Mouse (Mus musculus) thymus, adult 2 months (tissue): ENCODE results near the gene 9630041A04Rik. TPM values are rescaled to one million over a fixed set of nuclear protein-coding genes. Genes with fewer than 3 reads are reported as not detected.

ENCODE experiments used
- DNase-seq: peaks from one replicate; pipeline ENCODE4 v3.0.0; 2021
- H3K27ac ChIP-seq: fragments of 200-500 bp; 2 replicates; pipeline ENCODE4 v1.5.1; 2012; ENCODE audit warnings: low read length, control low read depth; ENCODE audit not compliant: control insufficient read depth, insufficient read depth
- H3K27me3 ChIP-seq: fragments of 200-500 bp; 2 replicates; pipeline ENCODE4 v1.6.1; 2012; ENCODE audit warnings: mild to moderate bottlenecking, low read length, moderate library complexity, mixed read lengths; ENCODE audit not compliant: control insufficient read depth, insufficient read depth
- H3K36me3 ChIP-seq: fragments of 200-500 bp; 2 replicates; pipeline ENCODE4 v1.6.1; 2012; ENCODE audit warnings: mild to moderate bottlenecking, low read length, moderate library complexity; ENCODE audit not compliant: control insufficient read depth, insufficient read depth
- H3K4me1 ChIP-seq: fragments of 200-500 bp; replicated peaks from 2 replicates; pipeline ENCODE4 v1.6.1; 2012; ENCODE audit warnings: low read length; ENCODE audit not compliant: control insufficient read depth, insufficient read depth
- H3K4me3 ChIP-seq: fragments of 200-500 bp; 2 replicates; pipeline ENCODE4 v1.5.1; 2012; ENCODE audit warnings: mild to moderate bottlenecking, low read length, control low read depth, moderate library complexity; ENCODE audit not compliant: control insufficient read depth, insufficient read depth
- CTCF ChIP-seq: fragments of 200-500 bp; IDR thresholded peaks from 2 replicates; pipeline ENCODE4 v1.5.1; 2012; ENCODE audit warnings: mild to moderate bottlenecking, control low read depth, low read length, moderate library complexity, borderline replicate concordance; ENCODE audit not compliant: control insufficient read depth, poor library complexity, insufficient read depth; ENCODE audit errors: extremely low read depth
- POLR2A ChIP-seq: fragments of 200-500 bp; IDR thresholded peaks from 2 replicates; pipeline ENCODE4 v1.6.1; 2012; ENCODE audit warnings: mild to moderate bottlenecking, low read length, control low read depth, moderate library complexity; ENCODE audit not compliant: control insufficient read depth, poor library complexity, insufficient read depth; ENCODE audit errors: extremely low read depth
- WGBS: fragments of 180-500 bp; shearing (Covaris S2); methylation state at CpG from one replicate; pipeline ENCODE4 v1.1.7; 2018; 5-methylcytosine and 5-hydroxymethylcytosine counted together
- polyA plus RNA-seq: library from polyadenylated mRNA; depleted of rRNA; stranded (reverse); fragments of >200 nt; gene quantifications from 2 replicates; pipeline ENCODE4 v1.2.3, GENCODE M21; 2012

9630041A04Rik gene
- polyA plus RNA-seq, 1 experiment, result not detected

DNA sequence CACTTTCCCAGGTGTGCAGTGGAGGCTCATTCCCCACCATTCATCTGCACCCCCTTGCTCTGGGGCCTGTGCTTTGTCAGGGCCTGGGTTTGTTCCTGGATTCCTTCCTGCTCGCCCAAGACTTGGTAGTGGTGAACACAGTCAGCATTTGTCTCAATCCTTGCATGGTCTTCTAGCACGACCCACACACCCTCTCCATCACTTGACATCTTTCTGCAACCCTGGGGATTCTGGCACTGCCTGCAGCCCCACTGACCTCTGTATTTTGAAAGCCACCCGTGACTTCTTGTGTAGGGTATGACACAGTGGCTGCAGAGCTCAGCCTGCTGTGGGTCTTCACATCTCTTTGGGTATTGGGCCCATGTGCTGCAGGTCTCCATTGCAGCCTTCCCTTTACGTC, 57.1 kb downstream of the 9630041A04Rik start:
- Histone ChIP-seq H3K4me3 (no peak overlapping the region), H3K27ac (no peak overlapping the region), H3K36me3 (no peaks in the 10 kb centered on the region), H3K27me3 (no peaks in the 10 kb centered on the region), H3K4me1 (no peaks in the 10 kb centered on the region)
- 88% methylated on average over 4 of the region's 4 CpGs for WGBS
- TF ChIP-seq CTCF, result no peak
- TF ChIP-seq POLR2A, result no peak
- DNase-seq, result no peak

DNA sequence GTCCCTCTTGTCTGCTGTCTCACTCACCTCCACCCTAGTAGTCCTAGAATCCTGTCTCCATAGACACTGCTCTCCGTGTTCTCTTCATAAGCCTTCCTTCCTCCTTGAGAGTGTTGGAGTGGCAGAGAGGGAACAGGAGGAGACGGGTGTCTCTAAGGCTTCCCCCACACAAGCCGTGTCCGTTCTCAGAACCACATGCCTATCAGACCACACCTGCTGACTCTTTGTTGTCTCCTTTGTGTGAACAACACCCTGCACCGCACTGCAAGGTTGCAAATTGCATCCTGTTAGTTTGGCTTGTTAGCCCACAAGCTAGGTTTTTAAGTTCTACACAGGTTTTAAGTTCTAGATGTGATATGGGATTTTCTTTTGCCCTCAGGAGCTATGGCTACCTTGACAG, 57.7 kb downstream of the 9630041A04Rik start:
- TF ChIP-seq CTCF (no peak), POLR2A (no peak)
- WGBS, result 89% methylated on average over 5 of the region's 5 CpGs
- no peaks in the 10 kb centered on the region for H3K27me3 ChIP-seq

DNA sequence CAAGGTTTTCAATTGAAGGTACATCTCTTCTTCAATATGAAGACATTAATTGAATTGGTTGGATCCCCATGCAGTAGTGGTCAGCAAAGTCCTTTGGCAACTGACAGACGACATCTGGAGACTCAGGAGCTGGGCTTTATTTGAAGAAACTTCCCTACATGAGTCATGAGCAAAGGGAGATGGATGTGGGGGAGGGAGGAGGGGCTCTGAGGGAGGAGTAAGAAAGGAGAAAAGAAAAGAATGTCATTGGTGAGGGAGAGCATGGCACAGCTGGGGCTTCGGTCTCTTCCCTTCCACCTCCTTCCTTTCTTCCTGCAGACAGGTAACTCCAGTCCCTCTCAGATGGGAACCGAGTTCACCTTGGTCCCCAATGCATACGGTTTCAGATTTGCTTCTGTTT, 61.2 kb downstream of the 9630041A04Rik start:
- no peak overlapping the region for H3K27ac ChIP-seq
- no peak overlapping the region for H3K4me3 ChIP-seq
- TF ChIP-seq CTCF, result no peak
- TF ChIP-seq POLR2A, result no peak
- no peak for DNase-seq
- 81% methylated on average over 4 of the region's 4 CpGs for WGBS
- H3K4me1 ChIP-seq, result no peaks in the 10 kb centered on the region
- H3K27me3 ChIP-seq, result no peaks in the 10 kb centered on the region
- H3K36me3 ChIP-seq, result no peaks in the 10 kb centered on the region

More for the DNA sequence above, 57.7 kb downstream of the 9630041A04Rik start:
- H3K4me1 ChIP-seq, result no peaks in the 10 kb centered on the region
- H3K4me3 ChIP-seq, result no peak overlapping the region
- no peak overlapping the region for H3K27ac ChIP-seq
- DNase-seq, result no peak
- no peaks in the 10 kb centered on the region for H3K36me3 ChIP-seq

DNA sequence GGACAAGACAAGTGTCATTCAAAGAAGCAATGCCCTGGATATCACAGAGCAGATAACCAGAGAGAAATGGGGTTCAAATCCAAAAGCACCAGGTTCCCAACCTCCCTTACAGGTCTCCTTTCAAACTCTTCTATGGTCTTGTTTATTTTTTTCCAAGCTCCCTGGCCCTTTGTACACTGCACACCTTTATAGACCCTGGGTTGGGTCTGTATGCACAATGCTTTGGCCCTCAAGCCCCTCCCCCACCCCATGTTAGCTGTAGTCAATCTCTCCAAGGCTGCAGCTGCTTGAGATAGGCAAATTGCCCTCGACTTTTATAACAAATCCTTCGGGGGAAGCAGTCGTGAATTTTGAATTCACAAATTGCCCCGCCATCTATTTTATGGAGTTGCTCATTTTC, 63.2 kb downstream of the 9630041A04Rik start:
- no peak overlapping the region for H3K27ac ChIP-seq
- no peaks in the 10 kb centered on the region for H3K36me3 ChIP-seq
- TF ChIP-seq CTCF (no peak), POLR2A (no peak)
- 77% methylated on average over 4 of the region's 4 CpGs for WGBS
- H3K27me3 ChIP-seq, result no peaks in the 10 kb centered on the region
- no peaks in the 10 kb centered on the region for H3K4me1 ChIP-seq
- H3K4me3 ChIP-seq, result no peak overlapping the region
- no peak for DNase-seq

DNA sequence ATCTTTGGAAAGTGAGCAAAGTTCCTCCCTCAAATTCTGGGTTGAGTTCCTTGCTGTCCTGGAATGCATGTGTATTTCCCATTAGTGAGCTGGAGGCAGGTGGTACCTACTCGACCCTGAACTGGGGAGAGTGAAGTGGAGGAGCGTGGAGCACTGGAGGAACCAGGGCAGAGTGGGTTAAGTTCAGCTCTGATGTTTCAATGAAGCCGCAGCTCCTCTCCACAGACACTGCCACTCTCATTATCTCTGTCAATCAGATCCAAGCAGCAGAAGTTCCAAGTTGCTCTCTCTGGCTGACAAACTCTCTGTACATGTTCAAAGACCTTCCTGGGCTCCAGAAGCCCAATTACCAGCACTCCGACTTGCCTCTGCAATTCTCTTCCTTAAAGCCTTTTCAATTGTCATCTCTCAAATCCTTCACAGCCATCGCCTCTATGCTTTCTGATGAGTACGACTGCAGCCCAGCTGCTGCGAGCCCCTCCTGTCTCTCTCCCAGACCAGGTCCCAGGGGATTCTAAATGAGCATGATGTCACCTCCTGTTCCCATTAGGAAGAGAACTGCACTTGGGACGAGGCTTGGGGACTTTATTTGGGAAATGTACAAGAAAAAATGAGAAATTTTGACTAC, 72.4 kb downstream of the 9630041A04Rik start:
- no peak for DNase-seq
- Histone ChIP-seq H3K4me3 (no peak overlapping the region), H3K36me3 (no peaks in the 10 kb centered on the region), H3K27ac (no peak overlapping the region), H3K4me1 (no peaks in the 10 kb centered on the region), H3K27me3 (no peaks in the 10 kb centered on the region)
- TF ChIP-seq CTCF (no peak), POLR2A (no peak)
- WGBS, result 78% methylated on average over 8 of the region's 8 CpGs

DNA sequence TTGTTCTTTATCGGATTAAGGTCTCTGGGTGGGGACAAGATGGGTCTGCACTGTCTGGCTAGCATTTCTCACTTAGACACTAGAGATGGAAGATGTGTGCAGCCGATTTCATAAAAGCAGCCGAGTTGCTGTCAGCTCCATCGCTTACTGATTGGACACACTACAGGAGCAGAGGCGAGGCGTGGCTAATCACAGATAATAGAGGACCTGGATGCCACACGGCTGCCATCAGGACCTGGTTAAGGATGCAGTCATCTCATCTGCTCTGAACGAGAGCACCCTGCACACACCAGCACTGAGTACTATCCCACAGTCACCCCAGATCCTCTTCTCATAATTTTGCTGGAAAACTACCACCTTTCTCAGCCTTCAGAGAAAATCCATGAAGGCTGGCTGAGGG, 73.2 kb downstream of the 9630041A04Rik start:
- DNase-seq, result no peak
- no peak overlapping the region for H3K27ac ChIP-seq
- H3K27me3 ChIP-seq, result no peaks in the 10 kb centered on the region
- 90% methylated on average over 8 of the region's 8 CpGs for WGBS
- TF ChIP-seq POLR2A (no peak), CTCF (no peak)
- no peaks in the 10 kb centered on the region for H3K4me1 ChIP-seq
- no peak overlapping the region for H3K4me3 ChIP-seq
- no peaks in the 10 kb centered on the region for H3K36me3 ChIP-seq

DNA sequence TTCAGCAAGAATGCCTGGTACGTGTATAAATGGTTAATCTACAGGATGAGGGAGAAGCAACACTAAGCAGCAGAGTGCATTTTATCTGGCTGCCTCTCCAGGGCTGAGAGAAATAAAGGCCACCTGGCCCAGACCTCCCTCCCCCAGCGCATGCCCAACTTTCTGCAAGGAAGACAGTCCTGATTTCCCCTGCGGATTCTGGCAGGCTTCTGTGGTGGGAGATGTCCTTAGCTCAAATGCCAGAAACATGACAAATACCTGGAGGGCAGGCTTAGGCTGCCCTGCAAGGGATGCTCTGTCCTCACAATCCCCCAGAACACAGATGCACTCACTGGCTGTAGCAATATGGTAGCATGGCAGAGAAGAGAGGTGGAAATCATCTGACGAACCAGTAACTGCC, 76.4 kb downstream of the 9630041A04Rik start:
- TF ChIP-seq POLR2A, result no peak
- TF ChIP-seq CTCF, result no peak
- Histone ChIP-seq H3K4me3 (no peak overlapping the region), H3K4me1 (no peaks in the 10 kb centered on the region), H3K27ac (no peak overlapping the region), H3K27me3 (no peaks in the 10 kb centered on the region), H3K36me3 (no peaks in the 10 kb centered on the region)
- DNase-seq, result no peak
- WGBS, result 91% methylated on average over 4 of the region's 4 CpGs
